Mouse (Mus musculus): Measurements from ENCODE around the gene Pde1a.

DNA sequence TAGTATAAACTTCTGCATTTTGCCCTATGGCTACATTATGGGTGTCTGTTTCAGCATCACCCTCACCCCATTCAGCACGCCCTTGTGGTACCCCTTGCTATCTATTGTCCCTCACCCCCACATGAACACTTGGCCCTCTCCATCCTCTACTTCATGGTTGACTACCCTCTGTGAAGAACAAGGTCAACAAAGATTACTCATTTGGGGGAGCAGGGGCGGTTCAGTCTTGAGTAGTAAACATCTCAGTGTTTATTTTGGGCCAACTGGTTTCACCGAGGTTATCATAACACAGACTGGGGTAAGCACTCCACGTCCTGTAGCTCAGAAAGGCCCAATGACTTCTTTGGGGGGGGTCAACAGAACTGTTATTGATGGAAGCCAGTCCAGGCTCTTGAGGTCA lies 164.3 kb downstream of the Pde1a start:
- TF ChIP-seq GATA1 (IDR thresholded peaks at IDR 0.05; ENCODE audit: borderline replicate concordance, low read length) (no peak), FLI1 (IDR thresholded peaks at IDR 0.05; ENCODE audit: low read length) (no peak)
